Mouse (Mus musculus) heart, postnatal 0 days (tissue): ENCODE results near the gene Gm49711. TPM values are rescaled to one million over a fixed set of nuclear protein-coding genes. Genes with fewer than 3 reads are reported as not detected.

ENCODE experiments used
- ATAC-seq: fragments of 200-750 bp; cut with Nextera tagmentation; 2 replicates; pipeline ENCODE4 v1.8.0; 2017; ENCODE audit warnings: low read depth, moderate number of reproducible peaks, moderate library complexity; ENCODE audit not compliant: insufficient read depth
- DNase-seq: peaks from one replicate; pipeline ENCODE4 v3.0.0-alpha.2; 2016; ENCODE audit warnings: low spot score
- H3K27ac ChIP-seq: fragments of 300-500 bp; sonication (generic); 2 replicates; pipeline ENCODE4 v1.5.1; 2014; ENCODE audit warnings: low read depth, mild to moderate bottlenecking
- H3K27me3 ChIP-seq: fragments of 300-500 bp; sonication (generic); 2 replicates; pipeline ENCODE4 v1.6.1; 2014; ENCODE audit warnings: low read length, mixed read lengths; ENCODE audit not compliant: control insufficient read depth, insufficient read depth
- H3K36me3 ChIP-seq: fragments of 300-500 bp; sonication (generic); replicated peaks from 2 replicates; pipeline ENCODE4 v1.6.1; 2014; ENCODE audit warnings: low read length, mixed read lengths; ENCODE audit not compliant: control insufficient read depth, insufficient read depth
- H3K4me1 ChIP-seq: fragments of 300-500 bp; sonication (generic); 2 replicates; pipeline ENCODE4 v1.6.1; 2014; ENCODE audit warnings: antibody characterized with exemption; ENCODE audit not compliant: control insufficient read depth, insufficient read depth
- H3K4me2 ChIP-seq: fragments of 300-500 bp; sonication (generic); 2 replicates; pipeline ENCODE4 v1.6.1; 2014; ENCODE audit warnings: low read depth, mild to moderate bottlenecking, low read length, moderate library complexity
- H3K4me3 ChIP-seq: fragments of 300-500 bp; sonication (generic); 2 replicates; pipeline ENCODE4 v1.5.1; 2014; ENCODE audit warnings: low read depth, low read length
- H3K9ac ChIP-seq: fragments of 300-500 bp; sonication (generic); replicated peaks from 2 replicates; pipeline ENCODE4 v1.6.1; 2014; ENCODE audit warnings: low read depth, low read length, mixed read lengths
- H3K9me3 ChIP-seq: fragments of 300-500 bp; sonication (generic); replicated peaks from 2 replicates; pipeline ENCODE4 v1.6.1; 2016; ENCODE audit warnings: low read length; ENCODE audit not compliant: control insufficient read depth
- CTCF ChIP-seq: IDR thresholded peaks from 2 replicates; pipeline ENCODE4 v1.5.1; 2016; ENCODE audit warnings: antibody characterized with exemption, control low read depth, low read depth
- EP300 ChIP-seq: IDR thresholded peaks from 2 replicates; pipeline ENCODE4 v1.6.1; 2016; ENCODE audit warnings: antibody characterized with exemption, low read depth
- WGBS: fragments of 180-500 bp; shearing (Covaris S2); extraction: QIAGEN DNeasy Blood & Tissue Kit; methylation state at CpG from one replicate; pipeline ENCODE4 v1.1.7; 2014; 5-methylcytosine and 5-hydroxymethylcytosine counted together
- polyA plus RNA-seq: library from polyadenylated mRNA; unstranded; fragments of >200 nt; fragmentation: Nextera tagmentation; extraction: Ambion mirVana; gene quantifications from 2 replicates; pipeline ENCODE4 v1.2.1, GENCODE M21; 2015
- total RNA-seq: library from RNA; depleted of rRNA; stranded (reverse); fragments of >200 nt; gene quantifications from 2 replicates; pipeline ENCODE4 v1.2.3, GENCODE M21; 2014; ENCODE audit warnings: low replicate concordance

Gm49711 gene
- total and polyA plus RNA-seq, 2 experiments from 2014 or later = 0.20 TPM; not detected in 1

GRCm38 (mm10) chr16:92139386-92140261 lies 81.5 kb downstream of the Gm49711 start:
- Histone ChIP-seq H3K27ac (no peak overlapping the region), H3K9me3 (no peaks in the 10 kb centered on the region), H3K36me3 (no peaks in the 10 kb centered on the region), H3K4me3 (no peak overlapping the region), H3K27me3 (no peaks in the 10 kb centered on the region), H3K9ac (no peak overlapping the region), H3K4me2 (no peak overlapping the region), H3K4me1 (peaks cover 3% of the 10 kb centered on the region; the same call in 1 of the 2 replicates)
- TF ChIP-seq CTCF (no peak), EP300 (no peak)
- DNase-seq (no peak), ATAC-seq (no peak)
- WGBS = 62% methylated on average over 15 of the region's 15 CpGs

GRCm38 (mm10) chr16:92140328-92140727 lies 82.2 kb downstream of the Gm49711 start:
- Histone ChIP-seq H3K4me1 (peaks cover 3% of the 10 kb centered on the region; the same call in 1 of the 2 replicates), H3K36me3 (no peaks in the 10 kb centered on the region), H3K9ac (no peak overlapping the region), H3K4me3 (no peak overlapping the region), H3K27ac (no peak overlapping the region), H3K27me3 (no peaks in the 10 kb centered on the region), H3K4me2 (no peak overlapping the region), H3K9me3 (no peaks in the 10 kb centered on the region)
- TF ChIP-seq EP300 = no peak
- no peak for TF ChIP-seq CTCF
- WGBS = 73% methylated on average over 9 of the region's 9 CpGs
- DNase-seq (no peak), ATAC-seq (no peak)

DNA sequence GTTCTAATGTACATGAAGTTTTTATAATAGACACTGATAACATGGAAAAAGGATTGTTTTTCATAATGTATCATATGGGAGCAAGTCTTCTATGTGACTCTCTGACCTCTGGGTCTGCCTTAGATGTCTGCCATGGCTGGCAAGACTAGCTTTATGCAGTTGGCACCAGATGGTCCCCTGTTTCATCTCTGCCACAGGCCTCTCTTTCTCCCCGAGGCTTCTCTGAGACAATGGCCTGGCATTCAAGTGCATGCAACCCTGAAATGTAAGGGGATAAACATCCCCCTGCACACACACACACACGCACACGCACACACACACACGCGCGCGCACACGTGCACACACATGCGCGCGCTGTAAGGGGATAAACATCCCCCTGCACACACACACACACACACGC lies 82.9 kb downstream of the Gm49711 start:
- H3K9ac ChIP-seq = no peak overlapping the region
- WGBS = 95% methylated on average over 12 of the region's 12 CpGs
- H3K27me3 ChIP-seq = no peaks in the 10 kb centered on the region
- H3K27ac ChIP-seq = no peak overlapping the region
- no peak overlapping the region for H3K4me3 ChIP-seq
- H3K36me3 ChIP-seq = no peaks in the 10 kb centered on the region
- no peak overlapping the region for H3K4me2 ChIP-seq
- ATAC-seq = no peak
- no peaks in the 10 kb centered on the region for H3K9me3 ChIP-seq
- H3K4me1 ChIP-seq = peaks cover 3% of the 10 kb centered on the region; the same call in 1 of the 2 replicates
- TF ChIP-seq EP300 (no peak), CTCF (no peak)
- no peak for DNase-seq

DNA sequence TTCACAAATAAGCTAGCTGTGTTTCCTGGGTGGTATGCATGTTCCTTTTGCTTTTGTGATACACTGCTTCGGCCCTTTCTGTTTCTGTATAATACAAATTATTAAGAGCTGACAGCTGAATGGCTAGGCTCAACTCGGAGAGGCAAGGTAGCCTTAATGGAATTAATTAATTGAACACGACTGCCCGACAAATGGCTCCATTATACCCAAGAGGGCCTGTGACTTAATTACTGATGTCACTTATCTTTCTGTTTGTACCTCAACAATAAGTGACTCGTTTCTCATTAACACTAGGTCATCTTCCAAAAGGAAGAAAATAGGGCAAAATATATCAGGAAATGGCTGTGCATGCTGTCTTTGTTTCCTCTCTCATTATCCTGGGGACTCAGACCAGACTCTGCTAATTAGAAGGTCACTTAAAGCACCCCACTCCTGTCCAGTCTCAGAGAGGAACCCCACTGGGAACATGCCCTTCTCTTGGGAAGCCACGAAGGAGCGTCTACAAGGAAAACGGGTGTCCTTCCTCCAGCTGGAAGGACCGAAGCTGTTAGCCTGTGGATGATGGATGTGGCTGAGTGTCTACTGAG lies 84.4 kb downstream of the Gm49711 start:
- no peaks in the 10 kb centered on the region for H3K36me3 ChIP-seq
- no peak overlapping the region for H3K4me3 ChIP-seq
- no peak overlapping the region for H3K9ac ChIP-seq
- peaks cover 3% of the 10 kb centered on the region; the same call in 1 of the 2 replicates for H3K4me1 ChIP-seq
- H3K9me3 ChIP-seq = no peaks in the 10 kb centered on the region
- no peaks in the 10 kb centered on the region for H3K27me3 ChIP-seq
- no peak for TF ChIP-seq CTCF
- no peak overlapping the region for H3K4me2 ChIP-seq
- ATAC-seq = no peak
- DNase-seq = no peak
- no peak overlapping the region for H3K27ac ChIP-seq
- 81% methylated on average over 9 of the region's 9 CpGs for WGBS

GRCm38 (mm10) chr16:92147631-92148366 lies 89.7 kb downstream of the Gm49711 start:
- H3K4me2 ChIP-seq = no peak overlapping the region
- WGBS = 84% methylated on average over 12 of the region's 12 CpGs
- H3K9me3 ChIP-seq = no peaks in the 10 kb centered on the region
- no peaks in the 10 kb centered on the region for H3K36me3 ChIP-seq
- no peaks in the 10 kb centered on the region for H3K27me3 ChIP-seq
- no peaks in the 10 kb centered on the region for H3K4me1 ChIP-seq
- ATAC-seq = no peak
- H3K27ac ChIP-seq = no peak overlapping the region
- no peak for DNase-seq
- no peak overlapping the region for H3K4me3 ChIP-seq
- TF ChIP-seq CTCF (no peak), EP300 (no peak)
- no peak overlapping the region for H3K9ac ChIP-seq
